Mouse (Mus musculus): ENCODE measurements around the gene Nrm.

The Nrm gene

DNA sequence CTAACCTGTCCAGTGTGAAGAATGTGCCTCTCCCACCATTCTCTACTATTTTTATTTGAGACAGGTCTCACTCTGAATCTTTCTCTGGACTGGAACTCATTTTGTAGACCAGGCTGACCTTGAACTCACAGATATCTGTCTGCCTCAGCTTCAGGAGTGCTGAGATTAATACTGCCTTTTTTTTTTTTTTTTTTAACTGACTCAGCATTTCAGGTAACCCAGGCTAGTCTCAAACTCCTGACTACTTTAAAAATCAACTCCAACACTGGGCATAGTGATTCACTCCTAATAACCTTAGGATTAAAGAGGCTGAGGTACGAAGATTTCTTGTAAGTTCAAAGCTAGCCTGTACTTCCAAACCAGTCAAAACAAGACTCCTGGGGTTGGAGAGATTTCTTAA lies 44.5 kb downstream of the Nrm start:
- no peak for DNase-seq (ENCODE audit: low spot score)

DNA sequence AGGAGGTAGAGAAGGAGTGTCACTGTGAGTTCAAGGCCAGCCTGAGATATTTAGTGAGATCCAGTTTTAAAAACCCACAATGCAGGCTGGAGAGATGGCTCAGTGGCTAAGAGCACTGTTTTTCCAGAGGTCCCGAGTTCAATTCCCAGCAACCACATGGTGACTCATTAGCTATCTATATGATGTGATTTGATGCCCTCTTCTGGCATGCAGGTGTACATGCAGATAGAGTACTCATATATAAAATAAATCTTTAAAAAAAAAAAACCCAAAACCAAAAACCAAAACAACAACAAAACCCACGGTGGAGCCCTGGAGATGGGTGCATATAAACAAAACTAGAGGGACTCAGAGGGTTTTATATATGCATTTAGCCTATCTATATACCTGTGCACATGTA lies 46.5 kb downstream of the Nrm start:
- no peak for DNase-seq (ENCODE audit: low spot score)

DNA sequence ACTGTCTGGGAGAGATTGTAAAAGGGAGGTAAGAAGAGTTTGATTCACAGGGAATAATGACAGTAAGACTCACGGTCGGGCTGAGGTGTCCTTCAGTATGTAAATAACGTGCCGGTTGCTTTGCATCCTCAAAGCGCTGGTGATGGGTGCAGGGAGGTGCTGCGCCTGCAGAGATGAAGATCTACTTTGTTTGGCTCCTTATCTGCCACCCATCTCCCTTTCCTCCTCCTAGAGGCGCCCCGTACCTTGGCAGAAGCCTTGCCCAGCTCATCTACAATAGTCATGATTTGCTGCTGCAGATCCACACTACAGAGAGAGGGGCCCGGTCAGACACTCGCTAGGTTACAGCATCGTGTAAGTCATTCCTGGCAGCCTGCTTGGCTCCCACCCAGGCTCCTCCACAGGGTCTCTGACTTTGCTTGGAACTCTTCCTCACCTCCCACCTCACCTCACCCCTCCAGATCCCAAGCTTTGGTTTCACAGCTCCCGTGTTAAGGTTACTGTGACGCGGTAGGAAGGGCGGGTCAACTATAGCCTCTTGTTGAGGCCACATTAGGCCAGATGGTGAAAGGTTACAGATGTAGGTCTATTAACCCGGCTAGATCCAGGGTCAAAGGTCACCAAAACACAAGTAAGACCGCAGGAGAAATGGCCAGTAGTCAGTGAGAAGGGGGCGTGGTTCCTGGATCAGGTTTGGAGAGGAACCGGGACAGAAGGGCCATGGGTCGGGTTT lies 48.2 kb downstream of the Nrm start:
- no peak for DNase-seq (ENCODE audit: low spot score)

DNA sequence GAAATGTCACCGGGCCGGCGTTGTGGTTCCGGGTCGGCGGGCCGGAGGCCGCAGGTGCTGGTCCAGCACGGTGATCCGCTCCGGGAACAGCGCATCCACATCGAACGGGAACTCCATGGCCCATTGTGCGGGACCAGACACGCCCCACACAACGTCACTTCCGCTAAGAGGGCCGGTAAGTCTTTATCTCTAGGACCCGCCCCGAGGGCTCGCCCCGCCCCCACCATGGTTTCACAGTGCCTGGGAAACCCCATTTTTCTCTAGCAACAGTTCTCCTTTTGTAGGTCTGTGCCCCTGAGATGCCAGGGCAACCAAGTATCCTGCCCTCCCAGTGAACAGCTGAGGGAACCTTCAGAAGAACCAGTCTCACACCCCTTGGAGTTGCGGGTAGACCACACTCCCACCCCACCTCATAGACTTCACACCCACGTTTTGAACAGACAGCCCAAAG lies 48.8 kb downstream of the Nrm start, which contains the start of gene Atat1:
Gene Atat1 (minus strand): TSS at position 157 of the 451 bp plus-strand sequence.
- peak; percentile 97 for DNase-seq (ENCODE audit: low spot score)

DNA sequence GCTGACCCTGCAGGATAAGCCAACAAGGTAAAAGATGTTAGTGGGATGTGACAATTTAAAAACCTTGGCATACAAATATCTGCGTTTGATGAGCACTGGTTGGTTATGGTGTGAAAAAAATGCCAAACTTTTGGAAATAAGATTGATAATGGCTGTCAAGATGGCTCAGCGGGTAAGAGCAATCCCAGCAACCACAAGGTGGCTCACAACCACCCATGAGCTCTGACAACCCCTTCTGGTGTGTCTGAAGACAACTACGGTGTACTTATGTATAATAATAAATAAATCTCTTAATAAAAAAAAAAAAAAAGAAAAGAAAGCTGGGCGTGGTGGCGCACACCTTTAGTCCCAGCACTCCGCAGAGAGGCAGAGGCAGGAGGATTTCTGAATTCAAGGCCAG lies 53.9 kb downstream of the Nrm start:
- no peak for DNase-seq (ENCODE audit: low spot score)
